Mouse (Mus musculus) erythroid progenitor cell, adult 5-6 weeks (primary cell): ENCODE data around the gene Prdx6. TPM values are rescaled to one million over a fixed set of nuclear protein-coding genes. Genes with fewer than 3 reads are reported as not detected.

Source experiments
- ATAC-seq: replicated peaks from 2 replicates; pipeline ENCODE4 v1.8.0; 2016; ENCODE audit warnings: moderate number of reproducible peaks, mild to moderate bottlenecking, moderate TSS enrichment, inconsistent platforms; ENCODE audit not compliant: poor library complexity, low FRiP score, severe bottlenecking
- total RNA-seq, 2 experiments: library from RNA; stranded (forward) in 1 of 2; stranded (reverse) in 1 of 2; fragments of 150-400 nt in 1 of 2; fragments of 186-747, 209-891 nt in 1 of 2; gene quantifications; 2 replicates each; pipeline versions ENCODE4 v1.2.3 to v1.2.4; 2015 to 2017; ENCODE audit warnings: low replicate concordance in 2 of 2

Gene Prdx6
- 50.3 and 52.6 TPM in 2 replicates for total RNA-seq (2015; ENCODE audit: low replicate concordance)
- 44.5 and 48.9 TPM in 2 replicates for total RNA-seq (2017; ENCODE audit: low replicate concordance)

GRCm38 (mm10) chr1:161250604-161251416 is at the start of gene Prdx6:
TSS of gene Prdx6 (minus strand) at chr1:161251219.
- peak; percentile 81 for ATAC-seq

DNA sequence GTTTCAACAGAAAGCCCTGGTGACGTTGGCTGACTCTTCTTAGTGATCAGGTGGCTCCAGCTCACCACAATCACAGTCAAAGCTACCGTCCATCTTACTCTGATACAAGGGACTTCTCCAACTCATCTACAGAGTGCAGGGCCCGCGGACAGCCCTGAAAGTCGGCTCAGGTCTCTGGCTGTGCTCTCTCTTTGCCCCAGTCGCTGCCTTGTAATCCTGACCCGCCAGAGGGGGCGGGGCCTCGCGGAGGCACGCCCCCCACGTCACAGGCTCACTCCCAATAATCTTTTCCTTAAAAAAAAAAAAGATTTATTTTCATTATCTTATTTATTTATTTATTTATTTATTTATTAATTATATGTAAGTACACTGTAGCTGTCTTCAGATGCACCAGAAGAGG is 37.2 kb upstream of the Prdx6 start:
- no peak for ATAC-seq

- ATAC-seq, result peak; percentile 76
These were observed 35.8 kb upstream of the Prdx6 start for GRCm38 (mm10) chr1:161286726-161287310.

GRCm38 (mm10) chr1:161281054-161281688 is 30.2 kb upstream of the Prdx6 start:
- no peak for ATAC-seq

- no peak for ATAC-seq
These were observed 28.4 kb upstream of the Prdx6 start for GRCm38 (mm10) chr1:161279244-161279908.

DNA sequence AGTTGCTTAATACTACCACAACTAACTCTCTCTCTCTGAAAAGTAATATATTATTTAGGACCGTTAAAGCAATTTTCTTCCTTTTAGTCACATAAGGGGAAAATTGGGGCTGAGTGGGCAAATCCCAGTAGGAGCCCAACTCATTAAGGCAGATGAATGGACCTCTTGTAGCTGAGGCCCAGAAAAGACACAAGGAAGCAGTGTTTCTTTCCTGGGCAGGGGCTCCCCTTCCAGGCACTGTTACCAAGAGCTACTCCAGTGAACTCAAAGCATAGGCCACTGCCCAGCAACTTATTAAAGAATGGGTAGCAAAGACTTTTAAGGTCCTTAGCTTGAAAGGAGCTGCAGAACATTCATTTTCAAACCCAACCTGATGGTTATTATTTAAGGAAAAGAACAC is 22.5 kb upstream of the Prdx6 start:
- no peak for ATAC-seq

- no peak for ATAC-seq
These were observed 20.4 kb upstream of the Prdx6 start for GRCm38 (mm10) chr1:161271461-161271810.

GRCm38 (mm10) chr1:161270776-161271460 is 19.9 kb upstream of the Prdx6 start:
- no peak for ATAC-seq

DNA sequence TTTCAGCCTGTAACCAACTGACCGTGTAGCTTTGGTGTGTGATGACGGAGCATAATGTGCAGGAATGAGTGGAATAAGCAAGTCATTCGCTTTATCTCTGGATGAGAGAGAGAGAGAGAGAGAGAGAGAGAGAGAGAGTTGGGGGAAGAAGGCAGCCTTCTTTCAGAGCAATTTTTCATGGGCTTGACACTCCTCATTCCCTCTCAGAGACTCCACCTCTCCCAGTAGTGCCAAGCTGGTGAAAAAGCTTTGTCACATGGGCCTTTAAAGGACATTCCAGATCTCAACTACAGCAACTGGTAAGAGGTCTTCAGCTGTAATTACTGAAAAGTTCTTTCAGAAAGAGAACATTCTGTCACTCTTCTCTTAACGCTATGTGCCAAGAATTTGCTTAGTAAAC is 18.3 kb upstream of the Prdx6 start:
- peak; percentile 65 for ATAC-seq

- peak; percentile 72 for ATAC-seq
These were observed 17.9 kb upstream of the Prdx6 start for GRCm38 (mm10) chr1:161268884-161269283.

DNA sequence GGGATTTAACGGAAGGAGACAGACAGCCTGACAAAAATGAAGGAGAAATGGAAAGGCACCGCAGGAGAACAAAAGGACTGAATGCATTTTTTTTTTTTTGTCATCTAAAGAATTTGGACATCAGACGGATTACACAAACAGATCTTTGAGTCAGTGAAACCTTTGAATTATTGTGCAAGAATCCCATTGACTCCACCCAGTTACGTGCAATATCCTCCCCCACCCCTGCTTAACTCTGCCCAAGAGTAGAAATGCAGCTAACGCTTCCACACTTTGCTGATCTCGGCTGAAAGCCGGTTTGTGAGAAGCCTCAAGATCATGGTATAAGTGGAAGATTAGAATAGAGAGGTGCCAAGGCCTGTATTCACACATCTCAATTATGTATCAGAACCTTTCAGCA is 17.1 kb upstream of the Prdx6 start:
- ATAC-seq, result no peak

GRCm38 (mm10) chr1:161264961-161265360 is 13.9 kb upstream of the Prdx6 start:
- ATAC-seq, result no peak

- ATAC-seq, result no peak
These were observed 12.6 kb upstream of the Prdx6 start for GRCm38 (mm10) chr1:161263584-161263983.

DNA sequence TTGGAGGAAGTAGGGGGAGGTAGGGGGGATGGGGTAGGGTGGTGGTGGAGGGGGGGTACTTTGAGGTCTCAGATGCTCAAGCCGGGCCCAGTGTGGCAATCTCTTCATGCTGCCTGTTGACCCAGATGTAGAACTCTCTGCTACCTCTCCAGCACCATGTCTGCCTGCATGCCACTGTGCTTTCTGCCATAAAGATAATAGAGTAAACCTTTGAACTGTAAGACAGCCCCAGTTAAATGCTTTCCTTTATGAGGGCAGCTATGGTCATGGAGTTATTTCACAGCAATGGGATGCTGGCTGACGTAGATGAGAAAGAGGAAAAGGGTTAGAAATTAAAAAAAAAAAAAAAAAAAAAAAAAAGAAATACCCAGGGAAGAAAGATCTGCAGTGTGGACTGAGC is 11.5 kb upstream of the Prdx6 start:
- no peak for ATAC-seq

DNA sequence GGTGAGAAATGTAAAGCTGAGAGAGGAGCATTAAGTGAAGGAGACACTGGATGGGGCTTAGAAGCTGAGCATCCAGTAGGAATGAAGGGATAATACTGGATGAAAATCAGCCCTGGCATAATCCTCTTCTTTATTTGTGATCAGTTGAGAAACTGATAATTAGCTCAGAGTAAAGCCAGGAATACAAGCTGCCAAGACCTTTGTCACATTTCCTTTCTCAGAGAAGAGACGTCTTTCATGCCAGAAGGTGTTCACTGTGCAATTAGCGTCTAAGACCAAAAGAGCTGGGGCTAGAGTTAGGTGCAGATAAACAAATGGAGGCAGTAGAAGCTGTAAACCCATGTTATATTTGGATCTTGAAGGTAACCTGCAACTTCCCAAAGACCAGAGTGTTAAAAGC is 9.7 kb upstream of the Prdx6 start:
- ATAC-seq, result no peak

- ATAC-seq, result no peak
These were observed 8.1 kb upstream of the Prdx6 start for GRCm38 (mm10) chr1:161259142-161259541.

DNA sequence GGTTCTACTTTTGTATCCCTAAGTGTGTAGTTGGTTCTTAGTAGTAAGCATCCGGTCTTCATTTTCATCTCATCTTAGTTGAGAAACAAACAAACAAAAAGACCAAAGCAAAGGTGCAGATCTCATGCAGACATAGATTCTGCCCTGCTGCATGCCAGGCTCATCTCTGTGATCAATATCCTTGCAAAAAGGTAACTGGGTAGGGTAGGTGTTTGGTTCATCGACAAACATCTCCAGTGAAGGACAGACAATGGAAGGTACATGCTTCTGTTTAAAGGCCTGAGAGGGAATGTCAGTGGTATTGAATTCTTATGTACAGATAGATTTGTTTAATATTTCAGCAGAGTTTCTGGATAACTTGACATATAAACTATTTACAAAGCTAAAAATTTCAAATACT is 7.3 kb upstream of the Prdx6 start:
- ATAC-seq, result no peak

GRCm38 (mm10) chr1:161256918-161257317 is 5.9 kb upstream of the Prdx6 start:
- peak; percentile 56; the same call in 1 of the 2 replicates for ATAC-seq

DNA sequence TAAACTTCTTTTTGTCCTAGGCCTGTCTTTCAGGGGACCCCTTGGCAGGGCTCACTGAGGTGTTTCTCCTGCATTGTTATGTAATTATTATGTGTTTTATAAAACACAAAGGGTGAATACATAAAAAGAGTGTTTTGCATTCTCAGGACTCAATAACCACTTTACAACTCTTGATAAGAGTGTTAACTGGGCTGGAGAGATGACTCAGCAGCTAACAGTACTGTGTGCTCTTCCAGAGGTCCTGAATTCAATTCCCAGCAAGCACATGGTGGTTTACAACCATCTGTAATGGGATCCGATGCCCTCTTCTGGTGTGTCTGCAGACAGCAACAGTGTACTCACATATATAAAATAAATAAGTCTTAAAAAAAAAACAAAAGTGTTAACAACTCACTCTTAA is 3.3 kb upstream of the Prdx6 start:
- ATAC-seq, result no peak

- no peak for ATAC-seq
These were observed 1.9 kb upstream of the Prdx6 start for GRCm38 (mm10) chr1:161252901-161253300.
